Mouse (Mus musculus) kidney, adult 2 months (tissue): Measurements from ENCODE around the gene Fli1. TPM values are rescaled to one million over a fixed set of nuclear protein-coding genes. Genes with fewer than 3 reads are reported as not detected.

Experiments used
- DNase-seq: peaks from one replicate; pipeline ENCODE4 v3.0.0; 2021
- H3K27ac ChIP-seq: fragments of 200-500 bp; 2 replicates; pipeline ENCODE4 v1.5.1; 2012; ENCODE audit warnings: low read depth, low read length, control low read depth, inconsistent platforms; ENCODE audit not compliant: insufficient read depth
- H3K27me3 ChIP-seq: fragments of 200-500 bp; replicated peaks from 2 replicates; pipeline ENCODE4 v1.6.1; 2012; ENCODE audit warnings: mild to moderate bottlenecking, moderate library complexity, low read length, inconsistent platforms; ENCODE audit not compliant: control insufficient read depth, insufficient read depth
- H3K36me3 ChIP-seq: fragments of 200-500 bp; 2 replicates; pipeline ENCODE4 v1.6.1; 2012; ENCODE audit warnings: mild to moderate bottlenecking, moderate library complexity, low read length, inconsistent platforms; ENCODE audit not compliant: control insufficient read depth, insufficient read depth
- H3K4me1 ChIP-seq: fragments of 200-500 bp; 2 replicates; pipeline ENCODE4 v1.6.1; 2011; ENCODE audit warnings: low read length; ENCODE audit not compliant: control insufficient read depth, insufficient read depth
- H3K4me3 ChIP-seq: fragments of 200-500 bp; 2 replicates; pipeline ENCODE4 v1.5.1; 2011; ENCODE audit warnings: mild to moderate bottlenecking, low read depth, low read length, control low read depth; ENCODE audit not compliant: insufficient read depth
- CTCF ChIP-seq: fragments of 200-500 bp; conservative IDR thresholded peaks from 2 replicates; pipeline ENCODE4 v1.5.1; 2011; ENCODE audit warnings: low read depth, mild to moderate bottlenecking, control low read depth, low read length, moderate library complexity, mixed read lengths; ENCODE audit not compliant: insufficient read depth, insufficient read length
- POLR2A ChIP-seq: fragments of 200-500 bp; IDR thresholded peaks from one replicate; pipeline ENCODE4 v1.6.1; 2011; ENCODE audit warnings: low read depth, low read length, control low read depth
- WGBS: fragments of 180-500 bp; shearing (Covaris S2); methylation state at CpG from one replicate; pipeline ENCODE4 v1.1.7; 2018; 5-methylcytosine and 5-hydroxymethylcytosine counted together
- polyA plus RNA-seq: library from polyadenylated mRNA; depleted of rRNA; stranded (reverse); fragments of >200 nt; gene quantifications from 2 replicates; pipeline ENCODE4 v1.2.3, GENCODE M21; 2012; rRNA removed

The Fli1 gene
- polyA plus RNA-seq, 1 experiment: 9.6 TPM

GRCm38 (mm10) chr9:32376863-32377590, 165.6 kb downstream of the Fli1 start:
- TF ChIP-seq POLR2A (no peak), CTCF (no peak)
- peak; percentile 85 for DNase-seq
- 50% methylated on average over 5 of the region's 5 CpGs for WGBS
- Histone ChIP-seq H3K4me3 (no peak overlapping the region), H3K27me3 (no peaks in the 10 kb centered on the region), H3K4me1 (peaks cover 2% of the 10 kb centered on the region; the same call in 1 of the 2 replicates), H3K36me3 (no peaks in the 10 kb centered on the region), H3K27ac (peak overlapping the region; percentile 96)

DNA sequence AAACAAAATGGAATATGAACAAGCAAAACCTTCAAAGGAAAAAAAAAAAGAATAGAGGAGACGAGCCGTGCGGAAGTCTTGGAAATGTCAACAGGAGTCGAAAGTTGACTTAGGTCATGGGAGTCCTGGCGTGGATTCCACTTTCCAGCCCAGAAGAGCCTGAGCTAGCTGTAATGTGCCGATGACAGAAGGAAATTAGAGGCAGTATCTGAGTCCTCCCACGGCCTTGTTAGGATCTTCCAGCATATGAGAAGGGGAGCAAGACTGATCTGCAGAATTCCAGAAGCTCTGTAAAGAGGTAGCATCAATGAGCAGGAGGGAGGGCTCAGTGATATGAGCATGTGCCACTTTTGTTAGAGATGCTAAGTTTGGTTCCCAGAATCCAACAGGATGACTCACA, 166.6 kb downstream of the Fli1 start:
- DNase-seq: no peak

DNA sequence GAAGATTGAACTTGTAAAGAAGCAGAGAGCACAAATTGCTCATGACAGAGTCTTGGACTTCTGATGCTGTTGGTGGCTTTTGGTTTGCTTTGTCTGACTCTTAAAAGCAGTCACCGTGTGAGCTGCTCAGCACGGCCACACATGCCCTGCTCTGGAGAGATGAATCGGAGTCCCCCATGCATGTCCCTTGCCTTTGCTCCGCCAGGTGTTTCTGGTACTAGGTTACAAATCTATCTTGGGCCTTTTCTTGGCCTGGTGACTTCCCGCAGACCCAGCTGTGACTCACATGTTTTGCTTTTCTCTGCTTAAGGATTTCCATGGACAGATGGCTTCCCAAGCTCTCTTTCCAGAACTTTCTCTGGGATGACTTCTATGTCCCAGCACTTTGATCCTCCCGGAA, 169.0 kb downstream of the Fli1 start:
- 63% methylated on average over 6 of the region's 6 CpGs for WGBS

More for the DNA sequence above, 166.6 kb downstream of the Fli1 start:
- WGBS: 55% methylated on average over 7 of the region's 7 CpGs
- TF ChIP-seq CTCF (no peak), POLR2A (no peak)
- Histone ChIP-seq H3K4me1 (peaks cover 4% of the 10 kb centered on the region; the same call in 1 of the 2 replicates), H3K4me3 (no peak overlapping the region), H3K36me3 (no peaks in the 10 kb centered on the region), H3K27ac (peak overlapping the region; percentile 94), H3K27me3 (no peaks in the 10 kb centered on the region)

More for the DNA sequence above, 169.0 kb downstream of the Fli1 start:
- peaks cover 7% of the 10 kb centered on the region; the same call in 1 of the 2 replicates for H3K4me1 ChIP-seq
- TF ChIP-seq POLR2A (no peak), CTCF (no peak)
- peak overlapping the region; percentile 94 for H3K27ac ChIP-seq
- peak overlapping the region; percentile 49 for H3K4me3 ChIP-seq
- H3K36me3 ChIP-seq: no peaks in the 10 kb centered on the region
- H3K27me3 ChIP-seq: no peaks in the 10 kb centered on the region
- no peak for DNase-seq

Other genes with a start within 250 kb of the Fli1 start
- 0.81 and 0.84 TPM in 2 replicates for gene Kcnj5, start 198.5 kb downstream of the Fli1 start, polyA plus RNA-seq
- 76.0 and 79.1 TPM in 2 replicates for gene Kcnj1, start 170.4 kb downstream of the Fli1 start, polyA plus RNA-seq
- gene Ets1, start 93.4 kb upstream of the Fli1 start, polyA plus RNA-seq: 15.8 and 25.2 TPM in 2 replicates